Mouse (Mus musculus) hematopoietic multipotent progenitor cell, adult 10-12 weeks (in vitro differentiated cells): ENCODE results near the gene Gm2030. TPM values are rescaled to one million over a fixed set of nuclear protein-coding genes. Genes with fewer than 3 reads are reported as not detected.

ENCODE experiments used
- polyA plus RNA-seq: library from polyadenylated mRNA; stranded (reverse); fragments of >175 nt; gene quantifications from 2 replicates; pipeline ENCODE4 v1.2.3, GENCODE M21; 2012; ENCODE audit warnings: low replicate concordance

Gene Gm2030
- polyA plus RNA-seq: not detected in 2 replicates

GRCm38 (mm10) chrX:26309944-26310343 lies at the start of gene Gm2030:
Gm2030 (minus strand) TSS chrX:26310044.

Other genes with a start within 250 kb of the Gm2030 start
- gene Gm2012, start 78.7 kb downstream of the Gm2030 start, polyA plus RNA-seq: not detected in 2 replicates
- not detected in 2 replicates for gene Slx, start 235.5 kb upstream of the Gm2030 start, polyA plus RNA-seq